Mouse (Mus musculus): ENCODE results near the gene Zfp866.

Gene Zfp866

DNA sequence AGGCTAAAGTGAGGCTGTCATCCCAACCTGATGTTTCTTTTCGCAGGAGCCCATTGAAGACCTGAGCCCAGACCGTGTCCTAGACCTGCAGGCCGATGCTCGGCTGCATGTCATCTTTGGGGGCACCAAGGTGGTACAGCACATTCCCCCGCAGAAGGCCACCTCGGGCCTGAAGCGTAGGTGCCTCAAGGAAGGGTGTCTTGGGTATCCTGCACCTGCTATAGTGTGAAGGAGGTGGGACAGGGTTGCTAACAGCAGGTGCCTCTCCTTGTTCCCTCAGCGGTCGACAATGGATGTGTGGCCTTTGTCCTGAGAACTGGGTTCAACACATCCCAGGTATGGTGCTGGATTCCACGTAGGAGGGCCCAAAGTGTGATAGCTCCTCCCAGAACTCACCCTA lies 6.7 kb upstream of the Zfp866 start:
- DNase-seq (ENCODE audit: low read depth), result no peak

GRCm38 (mm10) chr8:69796721-69797345 lies 5.9 kb upstream of the Zfp866 start:
- no peak for DNase-seq (ENCODE audit: low read depth)

DNA sequence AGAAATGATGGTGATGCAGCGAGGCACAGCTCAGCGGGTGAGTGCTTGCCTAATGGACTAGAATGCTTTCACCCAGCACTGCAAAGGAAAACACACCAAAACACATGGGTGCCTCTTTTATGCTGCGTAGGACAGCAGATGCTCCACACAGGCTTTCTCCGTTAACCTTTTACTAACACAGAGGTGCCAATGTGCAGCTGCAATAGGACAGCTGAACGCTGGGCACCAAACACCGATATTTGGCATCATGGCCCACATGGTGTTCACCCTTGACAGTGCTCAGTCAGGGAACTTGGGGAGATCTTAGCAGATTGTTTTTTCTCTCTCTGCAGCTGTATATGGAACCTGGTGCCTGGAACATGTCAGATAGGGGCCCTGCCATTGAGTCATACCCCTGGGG lies 3.9 kb upstream of the Zfp866 start:
- DNase-seq (ENCODE audit: low read depth), result no peak

- DNase-seq (ENCODE audit: low read depth), result no peak
Measured at GRCm38 (mm10) chr8:69794096-69794495, 3.1 kb upstream of the Zfp866 start.

- DNase-seq (ENCODE audit: low read depth), result no peak
Measured at GRCm38 (mm10) chr8:69793666-69794065, 2.7 kb upstream of the Zfp866 start.

- no peak for DNase-seq (ENCODE audit: low read depth)
Measured at GRCm38 (mm10) chr8:69791415-69792068, 564 bp upstream of the Zfp866 start.

DNA sequence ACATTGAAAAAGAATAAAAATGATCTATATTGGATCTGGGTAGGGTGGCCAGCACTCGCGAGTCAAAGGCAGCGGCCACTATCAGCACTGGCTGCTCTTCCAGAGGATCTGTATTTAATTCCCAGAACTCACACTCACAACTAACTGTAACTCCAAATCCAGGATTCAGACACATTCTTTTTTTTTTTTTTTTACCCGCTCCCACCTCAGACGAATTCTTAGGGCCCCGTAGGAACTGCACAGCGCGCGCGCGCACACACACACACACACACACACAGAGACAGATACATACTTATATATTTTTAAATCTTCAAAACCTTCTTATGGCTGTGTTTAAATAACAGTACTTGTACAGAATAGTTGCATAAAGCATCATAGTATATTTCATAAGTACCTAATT lies 614 bp downstream of the Zfp866 start:
- DNase-seq (ENCODE audit: low read depth), result no peak

DNA sequence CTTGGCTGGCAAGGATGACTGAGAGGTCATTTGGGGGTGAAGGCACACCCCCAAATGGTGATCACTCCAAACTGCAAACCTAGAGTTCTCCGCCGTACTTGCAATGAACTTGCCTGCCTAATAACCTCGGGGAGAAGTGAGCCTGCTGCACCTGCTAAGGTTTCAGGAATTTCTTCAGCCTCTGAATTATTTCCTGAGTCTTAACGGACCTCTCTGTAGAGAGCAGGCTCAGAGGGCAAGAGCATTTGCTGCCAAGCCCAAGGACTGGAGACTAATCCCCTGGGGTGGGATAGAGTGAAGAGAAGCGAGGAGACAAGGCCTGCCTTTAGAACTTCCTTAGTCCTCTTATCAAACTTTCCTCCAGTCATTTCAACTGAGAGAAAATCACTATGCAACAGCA lies 1.2 kb downstream of the Zfp866 start:
- no peak for DNase-seq (ENCODE audit: low read depth)

DNA sequence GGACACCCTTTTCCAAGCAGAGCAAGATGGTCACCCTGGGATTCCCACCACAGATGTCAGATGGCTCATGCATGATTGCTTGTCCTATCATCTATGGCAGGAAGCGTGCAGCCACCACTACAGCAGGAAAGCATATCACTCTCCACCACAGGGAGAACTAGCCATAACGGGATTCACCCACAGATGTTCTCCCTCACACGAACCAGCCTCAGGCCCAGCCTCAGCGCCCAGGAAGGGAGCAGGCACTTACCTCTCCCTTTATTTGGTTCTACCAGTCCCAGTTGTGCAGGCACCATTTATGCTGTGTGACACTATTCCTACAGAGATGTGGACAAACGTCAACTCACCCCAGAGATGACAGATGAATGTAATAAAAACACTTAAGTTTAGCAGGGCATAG lies 1.9 kb downstream of the Zfp866 start:
- DNase-seq (ENCODE audit: low read depth), result no peak

GRCm38 (mm10) chr8:69777111-69777510 lies 13.9 kb downstream of the Zfp866 start:
- DNase-seq (ENCODE audit: low read depth), result no peak

- no peak for DNase-seq (ENCODE audit: low read depth)
Measured at GRCm38 (mm10) chr8:69775149-69775534, 15.8 kb downstream of the Zfp866 start.

DNA sequence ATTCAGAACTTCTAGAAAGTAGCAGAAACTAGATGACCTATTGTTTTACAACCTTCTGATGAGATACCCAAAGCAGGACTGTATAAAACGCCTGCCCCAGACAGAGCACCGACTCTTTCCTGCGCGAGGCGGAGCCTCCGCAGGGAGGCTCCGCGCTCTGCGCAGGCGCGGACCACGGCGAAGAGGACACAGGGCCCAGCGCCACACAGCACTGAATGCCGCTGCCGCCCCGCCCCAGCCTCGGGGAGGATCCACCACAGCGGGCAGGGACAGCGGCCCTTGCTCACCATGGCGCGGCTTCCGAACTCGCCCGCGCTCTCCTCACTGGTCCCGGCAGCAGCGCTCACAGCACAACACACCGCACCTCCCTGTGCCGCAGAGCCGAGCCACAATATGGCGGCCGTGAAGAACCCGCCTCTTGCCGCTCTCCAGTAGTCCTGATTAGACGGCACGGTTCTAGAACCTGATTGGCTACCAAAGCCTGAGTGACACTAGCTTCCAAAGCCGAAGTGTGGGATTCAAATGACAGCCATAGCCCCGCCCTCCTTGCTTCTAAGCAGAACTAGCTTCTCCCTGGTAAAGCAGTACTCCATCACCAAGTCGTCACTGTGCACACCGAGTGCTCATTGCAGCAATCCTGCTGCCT lies 16.4 kb downstream of the Zfp866 start, which contains the start of gene Gm20422:
Gene Gm20422, minus strand, starts transcription at position 384 of the 646 bp plus-strand sequence.
- peak; percentile 98 for DNase-seq (ENCODE audit: low read depth)

DNA sequence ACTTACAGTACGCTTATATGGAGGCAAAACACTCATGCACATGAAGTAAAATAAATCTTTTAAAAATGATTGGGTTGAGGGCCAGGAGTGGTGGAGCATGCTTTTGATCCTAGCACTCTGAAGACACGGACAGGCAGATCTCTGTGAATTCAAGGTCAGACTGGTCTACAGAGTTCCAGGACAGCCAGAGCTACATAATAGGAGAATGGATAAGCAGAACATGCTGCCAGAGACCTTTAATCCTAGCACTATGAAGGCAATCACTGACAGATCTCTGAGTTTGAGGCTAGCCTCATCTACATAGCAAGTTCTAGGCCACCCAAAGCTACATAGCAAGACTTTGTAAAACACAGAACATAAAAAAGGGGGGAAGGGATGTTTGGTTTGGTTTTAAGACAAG lies 18.9 kb downstream of the Zfp866 start:
- no peak for DNase-seq (ENCODE audit: low read depth)

DNA sequence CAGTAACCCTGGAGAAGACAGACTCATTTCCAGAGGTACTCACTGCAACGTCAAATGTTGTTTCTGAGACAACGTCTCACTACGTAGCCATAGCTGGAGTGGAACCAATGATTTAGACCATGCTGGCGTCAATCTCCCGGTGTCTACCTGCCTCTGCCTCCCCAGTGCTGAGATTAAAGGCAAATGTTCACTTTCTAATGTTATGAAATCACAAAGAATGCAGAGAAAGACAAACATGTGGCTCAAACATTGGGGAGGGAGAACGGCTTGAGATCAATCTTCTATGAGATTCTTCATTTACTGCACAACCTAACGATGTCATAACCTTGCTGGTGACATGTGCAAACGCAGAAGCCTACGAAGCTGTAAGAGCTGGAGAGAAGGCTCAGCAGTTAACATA lies 19.8 kb downstream of the Zfp866 start:
- DNase-seq (ENCODE audit: low read depth), result no peak

DNA sequence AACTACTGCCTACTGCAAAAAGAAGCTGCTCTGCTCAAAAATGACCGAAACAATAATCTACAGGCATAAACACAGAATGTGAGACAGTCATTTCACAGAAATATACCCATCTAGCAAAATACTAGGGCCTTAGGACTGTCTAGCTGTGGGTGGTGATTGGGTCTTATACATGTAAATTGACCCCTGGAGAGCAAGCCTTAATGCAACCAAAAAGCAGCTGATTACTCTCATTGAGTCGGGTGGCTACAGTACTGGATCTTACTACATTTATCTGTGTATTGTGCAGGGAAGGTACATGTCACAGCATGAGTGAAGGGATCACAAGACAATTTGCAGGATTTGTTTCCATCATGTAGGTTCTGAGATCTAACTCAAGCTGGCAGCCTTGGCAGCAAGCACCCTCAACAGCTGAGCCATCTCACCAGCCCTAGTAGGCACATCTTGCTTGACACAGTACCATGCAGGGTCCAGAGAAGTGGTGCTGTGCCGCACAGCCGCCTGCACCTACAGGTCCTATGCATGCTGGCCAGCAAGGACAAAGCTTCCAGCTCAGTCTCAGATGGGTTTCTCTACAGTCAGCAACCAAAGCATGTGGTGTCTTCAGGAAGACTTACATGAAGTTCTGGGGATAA lies 29.0 kb downstream of the Zfp866 start:
- no peak for DNase-seq (ENCODE audit: low read depth)

- DNase-seq (ENCODE audit: low read depth), result no peak
Measured at GRCm38 (mm10) chr8:69758316-69758715, 32.7 kb downstream of the Zfp866 start.

GRCm38 (mm10) chr8:69752437-69752836 lies 38.5 kb downstream of the Zfp866 start:
- DNase-seq (ENCODE audit: low read depth), result peak; percentile 45

DNA sequence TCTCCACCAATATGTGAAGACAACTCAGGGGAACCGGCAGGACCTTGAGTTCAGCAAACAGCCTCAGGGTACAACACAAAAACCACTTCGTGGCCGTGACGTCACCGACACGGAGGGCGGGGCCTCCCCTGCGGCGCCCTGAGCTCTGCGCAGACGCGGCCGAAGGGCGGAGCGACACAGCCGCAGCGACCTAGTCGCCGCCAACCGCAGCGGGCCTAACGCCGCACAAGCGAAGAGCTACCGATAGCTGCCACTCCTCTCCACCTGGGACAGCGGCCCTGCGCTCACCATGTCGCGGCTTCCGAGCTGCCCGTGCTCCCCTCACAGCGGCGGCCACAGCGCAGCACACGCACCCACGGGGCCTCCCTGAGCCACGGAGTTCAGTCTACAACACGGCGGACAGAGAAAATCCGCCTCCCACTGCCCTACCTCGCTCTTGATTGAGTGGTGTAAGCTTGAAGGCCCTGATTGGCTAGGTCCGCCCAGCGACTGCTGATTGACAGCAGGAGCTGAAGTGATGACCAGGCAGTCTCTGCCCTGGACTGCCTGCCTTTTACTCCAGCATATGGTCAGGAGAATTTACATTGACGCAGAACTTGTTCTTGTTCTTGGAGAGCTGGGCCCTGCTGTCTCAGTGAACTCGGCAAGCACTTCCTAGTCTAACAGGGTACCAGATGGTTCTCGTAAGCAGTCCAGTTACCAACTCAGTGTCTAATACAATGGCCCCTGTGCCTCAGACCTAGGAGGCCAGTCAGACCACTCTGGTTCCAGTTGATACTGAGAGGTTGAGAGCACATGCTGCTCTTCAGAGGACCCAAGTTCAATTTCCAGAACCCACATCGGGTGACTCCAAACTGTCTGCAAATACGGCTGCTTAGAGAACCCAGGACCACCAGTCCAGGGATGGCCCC lies 41.2 kb downstream of the Zfp866 start, which contains the start of gene Zfp963:
Gene Zfp963, minus strand, starts transcription at position 427 of the 911 bp plus-strand sequence.
- peak; percentile 87 for DNase-seq (ENCODE audit: low read depth)

GRCm38 (mm10) chr8:69741231-69741630 lies 49.7 kb downstream of the Zfp866 start:
- DNase-seq (ENCODE audit: low read depth), result no peak

DNA sequence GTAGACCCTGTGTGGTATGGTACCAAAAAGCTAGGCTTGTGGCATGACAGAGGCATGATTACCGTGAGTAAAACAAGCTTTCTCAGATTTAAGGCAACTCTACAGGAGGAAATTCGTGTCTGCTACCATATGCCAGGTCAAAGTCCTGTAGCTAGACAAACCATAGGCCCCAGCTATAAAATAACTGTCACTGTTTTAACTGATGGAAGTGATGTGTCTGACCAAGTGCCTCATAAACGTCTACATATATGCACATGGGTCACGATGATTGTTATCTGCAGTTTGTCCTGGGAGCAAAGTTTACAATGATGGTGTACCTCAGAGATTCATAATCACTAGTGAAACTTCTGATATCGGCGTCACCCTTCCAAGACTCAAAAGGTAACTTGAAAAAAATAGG lies 50.2 kb downstream of the Zfp866 start:
- DNase-seq (ENCODE audit: low read depth), result no peak

- no peak for DNase-seq (ENCODE audit: low read depth)
Measured at GRCm38 (mm10) chr8:69735495-69735894, 55.5 kb downstream of the Zfp866 start.

GRCm38 (mm10) chr8:69717232-69717580 lies 73.8 kb downstream of the Zfp866 start:
- no peak for DNase-seq (ENCODE audit: low read depth)
